Mouse (Mus musculus): ENCODE measurements around the gene Scn7a. TPM values are rescaled to one million over a fixed set of nuclear protein-coding genes. Genes with fewer than 3 reads are reported as not detected.
A peak's percentile ranks its signal among the peaks of the same experiment; 100 is the strongest.

The Scn7a gene
- polyA plus RNA-seq, 1 experiment from 2014 or later, result 0.06 TPM

- TF ChIP-seq EP300 (IDR thresholded peaks at IDR 0.05; ENCODE audit: low read depth) (no peak), CTCF (IDR thresholded peaks at IDR 0.05; ENCODE audit: low read depth) (no peak)
- no peaks in the 10 kb centered on the region for H3K27me3 ChIP-seq (ENCODE audit: insufficient read depth, low read length)
- no peak overlapping the region for H3K9ac ChIP-seq (replicated peaks)
- no peak overlapping the region for H3K27ac ChIP-seq (ENCODE audit: low read depth)
- H3K4me3 ChIP-seq (ENCODE audit: low read depth, low read length), result no peak overlapping the region
- WGBS (ENCODE audit: insufficient replicate concordance), result 77% methylated on average over 2 of the region's 2 CpGs
- H3K36me3 ChIP-seq (replicated peaks; ENCODE audit: insufficient read depth, low read length), result no peaks in the 10 kb centered on the region
- H3K4me2 ChIP-seq (ENCODE audit: low read depth, low read length), result no peak overlapping the region
- no peaks in the 10 kb centered on the region for H3K9me3 ChIP-seq (ENCODE audit: low read length)
- DNase-seq, result no peak
- no peaks in the 10 kb centered on the region for H3K4me1 ChIP-seq (ENCODE audit: insufficient read depth)
- ATAC-seq, result no peak
Measured at GRCm38 (mm10) chr2:66712071-66712470, 72.6 kb downstream of the Scn7a start.

GRCm38 (mm10) chr2:66692300-66692699, 92.4 kb downstream of the Scn7a start:
- DNase-seq (no peak), ATAC-seq (no peak)
- Histone ChIP-seq H3K4me3 (ENCODE audit: low read depth, low read length) (no peak overlapping the region), H3K9ac (replicated peaks) (no peak overlapping the region), H3K9me3 (ENCODE audit: low read length) (no peaks in the 10 kb centered on the region), H3K27me3 (ENCODE audit: insufficient read depth, low read length) (no peaks in the 10 kb centered on the region), H3K27ac (ENCODE audit: low read depth) (no peak overlapping the region), H3K4me2 (ENCODE audit: low read depth, low read length) (no peak overlapping the region), H3K4me1 (ENCODE audit: insufficient read depth) (no peaks in the 10 kb centered on the region), H3K36me3 (replicated peaks; ENCODE audit: insufficient read depth, low read length) (no peaks in the 10 kb centered on the region)
- 67% methylated on average over 2 of the region's 2 CpGs for WGBS (ENCODE audit: insufficient replicate concordance)
- TF ChIP-seq CTCF (IDR thresholded peaks at IDR 0.05; ENCODE audit: low read depth) (no peak), EP300 (IDR thresholded peaks at IDR 0.05; ENCODE audit: low read depth) (no peak)

- H3K4me1 ChIP-seq (ENCODE audit: insufficient read depth), result no peaks in the 10 kb centered on the region
- H3K36me3 ChIP-seq (replicated peaks; ENCODE audit: insufficient read depth, low read length), result no peaks in the 10 kb centered on the region
- H3K4me3 ChIP-seq (ENCODE audit: low read depth, low read length), result no peak overlapping the region
- H3K27me3 ChIP-seq (ENCODE audit: insufficient read depth, low read length), result no peaks in the 10 kb centered on the region
- WGBS (ENCODE audit: insufficient replicate concordance), result 69% methylated on average over 1 of the region's 1 CpGs
- no peak overlapping the region for H3K9ac ChIP-seq (replicated peaks)
- no peak overlapping the region for H3K27ac ChIP-seq (ENCODE audit: low read depth)
- DNase-seq (no peak), ATAC-seq (no peak)
- no peak for TF ChIP-seq EP300 (IDR thresholded peaks at IDR 0.05; ENCODE audit: low read depth)
- TF ChIP-seq CTCF (IDR thresholded peaks at IDR 0.05; ENCODE audit: low read depth), result no peak
- no peaks in the 10 kb centered on the region for H3K9me3 ChIP-seq (ENCODE audit: low read length)
- no peak overlapping the region for H3K4me2 ChIP-seq (ENCODE audit: low read depth, low read length)
Measured at GRCm38 (mm10) chr2:66661988-66662387, 122.7 kb downstream of the Scn7a start.

GRCm38 (mm10) chr2:66656430-66656829, 128.3 kb downstream of the Scn7a start:
- Histone ChIP-seq H3K9me3 (ENCODE audit: low read length) (no peaks in the 10 kb centered on the region), H3K4me1 (ENCODE audit: insufficient read depth) (no peaks in the 10 kb centered on the region), H3K4me2 (ENCODE audit: low read depth, low read length) (no peak overlapping the region), H3K9ac (replicated peaks) (no peak overlapping the region), H3K36me3 (replicated peaks; ENCODE audit: insufficient read depth, low read length) (no peaks in the 10 kb centered on the region), H3K27ac (ENCODE audit: low read depth) (no peak overlapping the region), H3K4me3 (ENCODE audit: low read depth, low read length) (no peak overlapping the region), H3K27me3 (ENCODE audit: insufficient read depth, low read length) (no peaks in the 10 kb centered on the region)
- 85% methylated on average over 3 of the region's 3 CpGs for WGBS (ENCODE audit: insufficient replicate concordance)
- no peak for TF ChIP-seq CTCF (IDR thresholded peaks at IDR 0.05; ENCODE audit: low read depth)
- TF ChIP-seq EP300 (IDR thresholded peaks at IDR 0.05; ENCODE audit: low read depth), result no peak
- DNase-seq (no peak), ATAC-seq (no peak)

GRCm38 (mm10) chr2:66655431-66655830, 129.3 kb downstream of the Scn7a start:
- Histone ChIP-seq H3K4me1 (ENCODE audit: insufficient read depth) (no peaks in the 10 kb centered on the region), H3K36me3 (replicated peaks; ENCODE audit: insufficient read depth, low read length) (no peaks in the 10 kb centered on the region), H3K4me3 (ENCODE audit: low read depth, low read length) (no peak overlapping the region), H3K9me3 (ENCODE audit: low read length) (no peaks in the 10 kb centered on the region), H3K27me3 (ENCODE audit: insufficient read depth, low read length) (no peaks in the 10 kb centered on the region), H3K27ac (ENCODE audit: low read depth) (no peak overlapping the region), H3K9ac (replicated peaks) (no peak overlapping the region), H3K4me2 (ENCODE audit: low read depth, low read length) (no peak overlapping the region)
- no peak for TF ChIP-seq EP300 (IDR thresholded peaks at IDR 0.05; ENCODE audit: low read depth)
- no peak for TF ChIP-seq CTCF (IDR thresholded peaks at IDR 0.05; ENCODE audit: low read depth)
- DNase-seq (no peak), ATAC-seq (no peak)
- 58% methylated on average over 2 of the region's 2 CpGs for WGBS (ENCODE audit: insufficient replicate concordance)

GRCm38 (mm10) chr2:66644384-66644783, 140.3 kb downstream of the Scn7a start:
- ATAC-seq (no peak), DNase-seq (no peak)
- TF ChIP-seq EP300 (IDR thresholded peaks at IDR 0.05; ENCODE audit: low read depth), result no peak
- peak; percentile 41; the same call in 1 of the 2 replicates for TF ChIP-seq CTCF (IDR thresholded peaks at IDR 0.05; ENCODE audit: low read depth)
- no peaks in the 10 kb centered on the region for H3K4me1 ChIP-seq (ENCODE audit: insufficient read depth)
- H3K27me3 ChIP-seq (ENCODE audit: insufficient read depth, low read length), result no peaks in the 10 kb centered on the region
- no peak overlapping the region for H3K27ac ChIP-seq (ENCODE audit: low read depth)
- no peak overlapping the region for H3K4me3 ChIP-seq (ENCODE audit: low read depth, low read length)
- no peaks in the 10 kb centered on the region for H3K9me3 ChIP-seq (ENCODE audit: low read length)
- 15% methylated on average over 5 of the region's 5 CpGs for WGBS (ENCODE audit: insufficient replicate concordance)
- no peak overlapping the region for H3K9ac ChIP-seq (replicated peaks)
- H3K4me2 ChIP-seq (ENCODE audit: low read depth, low read length), result no peak overlapping the region
- no peaks in the 10 kb centered on the region for H3K36me3 ChIP-seq (replicated peaks; ENCODE audit: insufficient read depth, low read length)
